Mouse (Mus musculus): ENCODE measurements around the gene Slc27a5. TPM values are rescaled to one million over a fixed set of nuclear protein-coding genes. Genes with fewer than 3 reads are reported as not detected.
A peak's percentile ranks its signal among the peaks of the same experiment; 100 is the strongest.

The Slc27a5 gene
- polyA plus RNA-seq (2012; rRNA removed) = 0.69 and 0.78 TPM in 2 replicates

DNA sequence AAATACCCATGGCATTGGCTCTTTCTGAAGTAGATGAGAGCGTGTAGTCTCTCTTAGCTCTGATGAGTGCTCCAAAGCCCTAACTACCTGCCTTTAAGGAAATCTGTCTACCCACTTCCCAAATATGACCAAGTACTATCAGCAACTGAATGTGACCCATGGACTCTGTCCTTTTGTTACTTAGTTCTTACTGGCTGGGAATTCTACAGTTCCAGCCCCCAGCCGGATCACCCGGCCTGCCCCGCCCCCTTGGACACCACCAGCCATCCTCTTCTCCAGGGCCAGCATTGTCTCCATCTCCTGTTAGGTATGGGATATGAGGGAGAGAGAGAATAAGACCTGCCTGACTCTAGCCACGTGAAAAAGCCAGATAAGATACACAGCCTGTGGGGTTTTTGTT, at the start of gene Slc27a5:
Slc27a5 (minus strand) TSS at position 140 of the 400 bp plus-strand sequence.
- Histone ChIP-seq H3K4me1 (ENCODE audit: control insufficient read depth, insufficient read depth, low read length) (no peaks in the 10 kb centered on the region), H3K4me3 (ENCODE audit: insufficient read depth, low read length) (no peak within 1 kb of the TSS), H3K27ac (ENCODE audit: insufficient read depth, low read length) (no peak within 1 kb of the TSS)
- TF ChIP-seq POLR2A (IDR thresholded peaks at IDR 0.05; ENCODE audit: extremely low read depth, insufficient read depth, low read length) = no peak
- TF ChIP-seq CTCF (IDR thresholded peaks at IDR 0.05; ENCODE audit: extremely low read depth, insufficient read depth, low read length) = no peak

DNA sequence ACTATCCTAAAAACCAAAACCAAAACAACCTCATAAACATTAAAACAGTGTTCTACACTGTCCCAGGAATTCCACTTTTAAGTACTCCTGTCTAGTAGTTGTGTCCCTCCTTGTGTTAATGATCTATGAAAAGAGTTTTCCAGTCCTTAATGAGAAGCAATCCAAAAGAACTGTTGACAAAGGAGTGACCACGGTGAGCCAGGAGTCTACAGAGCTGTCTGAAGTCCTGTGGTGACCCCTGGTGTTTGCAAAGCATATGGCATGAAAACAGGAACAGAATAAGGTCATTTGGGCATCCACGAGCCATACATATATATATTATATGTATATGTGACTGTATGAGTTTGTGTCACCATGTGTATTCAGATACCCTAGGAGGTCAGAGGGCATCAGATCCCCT, 48.1 kb upstream of the Slc27a5 start:
- Histone ChIP-seq H3K27ac (ENCODE audit: insufficient read depth, low read length) (no peak overlapping the region), H3K4me3 (ENCODE audit: insufficient read depth, low read length) (no peak overlapping the region), H3K4me1 (ENCODE audit: control insufficient read depth, insufficient read depth, low read length) (no peaks in the 10 kb centered on the region)
- TF ChIP-seq CTCF (IDR thresholded peaks at IDR 0.05; ENCODE audit: extremely low read depth, insufficient read depth, low read length) = peak; percentile 50
- TF ChIP-seq POLR2A (IDR thresholded peaks at IDR 0.05; ENCODE audit: extremely low read depth, insufficient read depth, low read length) = no peak

DNA sequence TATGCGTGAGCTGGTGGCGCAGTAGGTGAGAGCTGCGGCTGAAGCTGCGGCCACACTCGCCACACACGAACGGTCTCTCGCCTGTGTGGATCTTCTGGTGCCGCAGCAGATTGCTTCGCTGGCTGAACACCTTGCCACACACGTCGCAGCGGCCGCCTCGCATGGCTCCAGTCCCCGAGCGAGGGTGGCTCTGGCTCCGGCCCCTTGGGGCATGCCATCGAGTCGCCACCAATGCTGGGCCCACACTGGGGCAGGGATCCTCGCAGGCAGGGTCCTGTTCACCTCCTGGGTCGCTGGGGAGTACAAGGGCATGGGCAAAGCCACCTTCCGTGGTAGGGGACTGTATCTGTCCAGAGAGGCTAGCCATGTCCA, 46.2 kb upstream of the Slc27a5 start:
- H3K27ac ChIP-seq (ENCODE audit: insufficient read depth, low read length) = peak overlapping the region; percentile 2; the same call in 1 of the 2 replicates
- H3K4me3 ChIP-seq (ENCODE audit: insufficient read depth, low read length) = peak overlapping the region; percentile 35
- TF ChIP-seq CTCF (IDR thresholded peaks at IDR 0.05; ENCODE audit: extremely low read depth, insufficient read depth, low read length) = no peak
- no peak for TF ChIP-seq POLR2A (IDR thresholded peaks at IDR 0.05; ENCODE audit: extremely low read depth, insufficient read depth, low read length)
- no peaks in the 10 kb centered on the region for H3K4me1 ChIP-seq (ENCODE audit: control insufficient read depth, insufficient read depth, low read length)

DNA sequence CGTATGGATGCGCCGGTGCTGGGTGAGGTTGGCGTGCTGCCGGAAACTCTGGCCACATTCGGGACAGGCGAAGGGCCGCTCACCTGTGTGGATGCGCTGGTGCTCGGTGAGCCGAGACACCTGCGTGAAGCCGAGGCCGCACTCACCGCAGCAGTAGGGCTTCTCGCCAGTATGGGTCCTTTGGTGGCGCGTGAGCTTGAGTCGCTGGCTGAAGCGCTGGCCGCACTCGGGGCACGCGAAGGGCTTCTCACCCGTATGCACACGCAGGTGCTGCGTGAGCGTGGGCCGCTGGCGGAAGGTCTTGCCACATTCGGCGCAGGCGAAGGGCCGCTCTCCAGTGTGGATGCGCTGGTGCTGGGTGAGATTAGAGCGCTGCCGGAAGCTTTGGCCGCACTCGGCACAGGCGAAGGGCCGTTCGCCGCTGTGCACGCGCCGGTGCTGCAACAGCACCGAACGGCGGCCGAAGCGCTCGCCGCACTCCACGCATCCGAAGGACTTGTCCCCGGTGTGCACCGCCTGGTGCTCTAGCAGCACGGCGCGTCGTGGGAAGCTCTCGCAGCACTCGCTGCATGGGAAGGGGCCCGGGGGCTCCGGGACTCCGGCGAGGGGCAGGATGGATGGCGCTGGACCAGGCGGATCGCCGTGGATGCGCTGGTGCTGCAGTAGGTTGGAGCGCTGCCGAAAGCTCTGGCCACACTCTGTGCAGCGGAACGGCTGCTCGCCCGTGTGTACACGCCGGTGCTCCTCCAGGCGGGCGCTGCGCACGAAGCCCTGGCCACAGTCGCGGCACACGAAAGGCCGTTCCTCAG, 45.7 kb upstream of the Slc27a5 start:
- Histone ChIP-seq H3K4me3 (ENCODE audit: insufficient read depth, low read length) (peak overlapping the region; percentile 35), H3K27ac (ENCODE audit: insufficient read depth, low read length) (peak overlapping the region; percentile 66), H3K4me1 (ENCODE audit: control insufficient read depth, insufficient read depth, low read length) (peaks cover 3% of the 10 kb centered on the region; the same call in 1 of the 2 replicates)
- no peak for TF ChIP-seq CTCF (IDR thresholded peaks at IDR 0.05; ENCODE audit: extremely low read depth, insufficient read depth, low read length)
- peak; percentile 29; the same call in 1 of the 2 replicates for TF ChIP-seq POLR2A (IDR thresholded peaks at IDR 0.05; ENCODE audit: extremely low read depth, insufficient read depth, low read length)

DNA sequence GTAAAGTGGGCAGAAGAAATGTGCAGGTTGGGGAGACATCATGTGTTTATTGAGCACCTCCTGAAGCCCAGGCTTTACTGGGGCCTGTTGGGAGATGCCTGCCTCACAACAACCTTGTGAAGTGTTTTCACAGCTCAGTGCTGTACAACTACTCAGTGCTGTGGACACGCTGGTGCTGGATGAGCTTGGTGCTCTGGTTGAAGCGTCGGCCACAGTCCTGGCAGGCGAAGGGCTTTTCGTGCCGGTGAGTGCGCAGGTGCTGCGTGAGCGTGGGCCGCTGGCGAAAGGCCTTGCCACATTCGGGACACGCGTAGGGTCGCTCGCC, 45.1 kb upstream of the Slc27a5 start:
- Histone ChIP-seq H3K4me3 (ENCODE audit: insufficient read depth, low read length) (peak overlapping the region; percentile 35; the same call in 1 of the 2 replicates), H3K27ac (ENCODE audit: insufficient read depth, low read length) (peak overlapping the region; percentile 66; the same call in 1 of the 2 replicates), H3K4me1 (ENCODE audit: control insufficient read depth, insufficient read depth, low read length) (peaks cover 3% of the 10 kb centered on the region; the same call in 1 of the 2 replicates)
- TF ChIP-seq CTCF (IDR thresholded peaks at IDR 0.05; ENCODE audit: extremely low read depth, insufficient read depth, low read length) (no peak), POLR2A (IDR thresholded peaks at IDR 0.05; ENCODE audit: extremely low read depth, insufficient read depth, low read length) (no peak)

DNA sequence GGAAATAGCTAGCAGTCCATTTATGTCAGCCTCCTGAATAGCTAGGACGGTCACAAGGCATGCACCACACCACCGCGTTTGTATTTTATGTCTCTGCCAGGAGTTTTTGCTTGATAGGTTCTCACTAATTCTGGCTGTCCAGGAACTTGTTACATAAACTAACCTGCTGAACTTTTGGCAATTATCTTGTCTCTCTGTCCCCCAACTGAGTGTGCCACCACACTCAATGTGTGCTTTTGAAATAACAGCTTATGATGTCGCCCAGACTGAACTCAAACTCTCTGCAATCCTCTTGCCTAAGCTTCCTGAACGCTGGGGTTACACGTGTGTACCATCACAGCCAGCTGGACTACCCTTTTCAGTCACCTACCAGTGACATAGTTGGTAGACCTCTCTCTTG, 44.5 kb upstream of the Slc27a5 start:
- H3K4me3 ChIP-seq (ENCODE audit: insufficient read depth, low read length) = no peak overlapping the region
- no peak for TF ChIP-seq POLR2A (IDR thresholded peaks at IDR 0.05; ENCODE audit: extremely low read depth, insufficient read depth, low read length)
- no peak for TF ChIP-seq CTCF (IDR thresholded peaks at IDR 0.05; ENCODE audit: extremely low read depth, insufficient read depth, low read length)
- H3K4me1 ChIP-seq (ENCODE audit: control insufficient read depth, insufficient read depth, low read length) = peaks cover 3% of the 10 kb centered on the region; the same call in 1 of the 2 replicates
- no peak overlapping the region for H3K27ac ChIP-seq (ENCODE audit: insufficient read depth, low read length)

DNA sequence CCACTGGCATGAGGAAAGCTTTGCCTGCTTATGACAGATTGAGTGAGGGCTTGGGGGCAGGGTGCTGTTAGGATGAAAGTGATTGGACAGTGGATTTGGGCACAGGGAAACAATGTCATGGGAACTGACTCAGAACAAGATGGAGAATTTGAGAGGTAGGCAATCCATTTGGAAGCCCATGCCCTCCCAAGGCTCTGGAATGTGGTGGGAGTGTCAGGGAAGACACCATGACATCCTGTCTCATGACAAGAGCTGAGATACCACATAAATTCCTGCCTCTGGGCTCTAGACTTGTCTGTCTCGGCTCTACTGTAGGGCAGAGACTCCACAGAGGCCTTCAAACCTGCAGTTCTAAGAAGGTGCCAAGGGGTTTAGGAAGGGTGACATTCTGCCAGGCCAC, 43.3 kb upstream of the Slc27a5 start:
- no peak for TF ChIP-seq CTCF (IDR thresholded peaks at IDR 0.05; ENCODE audit: extremely low read depth, insufficient read depth, low read length)
- TF ChIP-seq POLR2A (IDR thresholded peaks at IDR 0.05; ENCODE audit: extremely low read depth, insufficient read depth, low read length) = no peak
- Histone ChIP-seq H3K27ac (ENCODE audit: insufficient read depth, low read length) (no peak overlapping the region), H3K4me3 (ENCODE audit: insufficient read depth, low read length) (no peak overlapping the region), H3K4me1 (ENCODE audit: control insufficient read depth, insufficient read depth, low read length) (peaks cover 3% of the 10 kb centered on the region; the same call in 1 of the 2 replicates)

DNA sequence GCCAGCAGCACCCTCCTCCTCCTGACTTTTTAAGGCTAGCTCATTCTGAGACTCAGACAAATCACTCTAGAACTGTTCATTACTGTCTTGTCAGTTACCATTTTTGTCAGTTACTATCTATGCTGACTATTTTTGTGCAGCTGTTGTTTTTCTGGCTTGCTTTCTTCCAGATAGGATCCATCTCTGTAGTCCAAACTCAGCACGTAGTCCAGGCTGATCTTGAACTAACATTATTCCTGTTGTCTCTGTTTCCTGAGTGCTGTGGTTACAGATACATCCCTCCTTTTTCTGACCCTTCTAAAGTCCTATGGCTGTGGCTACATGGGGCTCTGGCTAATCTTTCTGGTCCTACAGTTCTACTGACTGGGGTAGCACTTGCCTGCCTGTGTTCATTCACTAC, 41.2 kb upstream of the Slc27a5 start:
- H3K4me1 ChIP-seq (ENCODE audit: control insufficient read depth, insufficient read depth, low read length) = peaks cover 3% of the 10 kb centered on the region; the same call in 1 of the 2 replicates
- no peak overlapping the region; the same call in 1 of the 2 replicates for H3K4me3 ChIP-seq (ENCODE audit: insufficient read depth, low read length)
- TF ChIP-seq CTCF (IDR thresholded peaks at IDR 0.05; ENCODE audit: extremely low read depth, insufficient read depth, low read length) = no peak
- TF ChIP-seq POLR2A (IDR thresholded peaks at IDR 0.05; ENCODE audit: extremely low read depth, insufficient read depth, low read length) = no peak
- peak overlapping the region; percentile 100; the same call in 1 of the 2 replicates for H3K27ac ChIP-seq (ENCODE audit: insufficient read depth, low read length)

DNA sequence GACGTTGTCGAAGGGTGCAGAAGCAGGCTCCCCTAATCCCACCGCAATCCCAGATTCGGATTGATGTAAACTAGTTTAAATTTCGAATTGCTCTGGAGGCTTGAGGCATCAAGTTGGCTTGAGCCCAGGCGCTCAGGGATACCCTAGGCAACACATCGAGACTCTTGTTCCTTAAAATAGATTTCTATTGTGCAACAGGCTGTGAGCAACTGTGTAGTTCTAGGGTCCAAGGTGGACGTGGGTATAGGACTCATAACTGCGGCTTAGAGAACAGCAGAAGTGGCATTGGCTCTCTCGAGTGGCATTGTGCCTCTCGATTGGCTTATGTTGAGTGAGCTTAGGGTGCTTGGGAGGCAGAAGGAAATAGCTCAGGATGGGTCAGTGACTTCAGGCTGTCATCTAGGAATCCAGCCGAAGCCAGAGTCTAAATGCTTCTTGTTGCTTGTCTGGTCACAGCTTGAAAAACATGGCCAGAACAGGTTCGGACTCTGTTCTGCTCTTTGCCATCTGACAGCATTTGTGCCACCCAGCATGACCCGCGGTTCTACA, 40.7 kb upstream of the Slc27a5 start:
- Histone ChIP-seq H3K27ac (ENCODE audit: insufficient read depth, low read length) (peak overlapping the region; percentile 100), H3K4me3 (ENCODE audit: insufficient read depth, low read length) (peak overlapping the region; percentile 74), H3K4me1 (ENCODE audit: control insufficient read depth, insufficient read depth, low read length) (peaks cover 3% of the 10 kb centered on the region; the same call in 1 of the 2 replicates)
- no peak for TF ChIP-seq POLR2A (IDR thresholded peaks at IDR 0.05; ENCODE audit: extremely low read depth, insufficient read depth, low read length)
- TF ChIP-seq CTCF (IDR thresholded peaks at IDR 0.05; ENCODE audit: extremely low read depth, insufficient read depth, low read length) = no peak

Data from cortical plate, adult 2 months (tissue).